Mouse (Mus musculus): ENCODE measurements around the gene Dhrs7. TPM values are rescaled to one million over a fixed set of nuclear protein-coding genes. Genes with fewer than 3 reads are reported as not detected.
A peak's percentile ranks its signal among the peaks of the same experiment; 100 is the strongest.
"Not testable (repeated sequence)": the region's sequence is repeated elsewhere in the genome, so short reads cannot be mapped to it uniquely, and the experiment has no call there.

Dhrs7 gene
- total RNA-seq (2022) = 10 to 100 TPM; 51.7 to 53.6 (median 53.1) TPM

- DNase-seq (ENCODE audit: low spot score in 2 of 2) = peak; percentile 63 to 83
Observed at GRCm38 (mm10) chr12:72664735-72665337, at the start of gene Dhrs7. TSS of gene Dhrs7 (minus strand) at chr12:72664909.

GRCm38 (mm10) chr12:72709981-72710380 lies 45.3 kb upstream of the Dhrs7 start:
- no peak for DNase-seq (ENCODE audit: low spot score in 2 of 2)

GRCm38 (mm10) chr12:72704068-72704467 lies 39.4 kb upstream of the Dhrs7 start:
- no peak for DNase-seq (ENCODE audit: low spot score in 2 of 2)

- no peak for DNase-seq (ENCODE audit: low spot score in 2 of 2)
Observed at GRCm38 (mm10) chr12:72700013-72700412, 35.3 kb upstream of the Dhrs7 start.

- DNase-seq (ENCODE audit: low spot score in 2 of 2) = no peak
Observed at GRCm38 (mm10) chr12:72694901-72695463, 30.3 kb upstream of the Dhrs7 start.

GRCm38 (mm10) chr12:72694438-72694837 lies 29.7 kb upstream of the Dhrs7 start:
- DNase-seq (ENCODE audit: low spot score in 2 of 2) = no peak

- no peak for DNase-seq (ENCODE audit: low spot score in 2 of 2)
Observed at GRCm38 (mm10) chr12:72693895-72694294, 29.2 kb upstream of the Dhrs7 start.

- DNase-seq (ENCODE audit: low spot score in 2 of 2) = not testable (repeated sequence)
Observed at GRCm38 (mm10) chr12:72688281-72688680, 23.6 kb upstream of the Dhrs7 start.

GRCm38 (mm10) chr12:72687741-72688140 lies 23.0 kb upstream of the Dhrs7 start:
- not testable (repeated sequence) for DNase-seq (ENCODE audit: low spot score in 2 of 2)

- not testable (repeated sequence) for DNase-seq (ENCODE audit: low spot score in 2 of 2)
Observed at GRCm38 (mm10) chr12:72686566-72686965, 21.9 kb upstream of the Dhrs7 start.

GRCm38 (mm10) chr12:72683612-72684011 lies 18.9 kb upstream of the Dhrs7 start:
- no peak for DNase-seq (ENCODE audit: low spot score in 2 of 2)

- DNase-seq (ENCODE audit: low spot score in 2 of 2) = no peak
Observed at GRCm38 (mm10) chr12:72682511-72683282, 18.0 kb upstream of the Dhrs7 start.

GRCm38 (mm10) chr12:72681919-72682318 lies 17.2 kb upstream of the Dhrs7 start:
- DNase-seq (ENCODE audit: low spot score in 2 of 2) = no peak

GRCm38 (mm10) chr12:72679635-72680034 lies 14.9 kb upstream of the Dhrs7 start:
- DNase-seq (ENCODE audit: low spot score in 2 of 2) = no peak

- no peak for DNase-seq (ENCODE audit: low spot score in 2 of 2)
Observed at GRCm38 (mm10) chr12:72674820-72675219, 10.1 kb upstream of the Dhrs7 start.

- DNase-seq (ENCODE audit: low spot score in 2 of 2) = no peak
Observed at GRCm38 (mm10) chr12:72674079-72674797, 9.5 kb upstream of the Dhrs7 start.

- DNase-seq (ENCODE audit: low spot score in 2 of 2) = no peak
Observed at GRCm38 (mm10) chr12:72671516-72672135, 6.9 kb upstream of the Dhrs7 start.

- no peak for DNase-seq (ENCODE audit: low spot score in 2 of 2)
Observed at GRCm38 (mm10) chr12:72670921-72671320, 6.2 kb upstream of the Dhrs7 start.

GRCm38 (mm10) chr12:72667868-72668469 lies 3.3 kb upstream of the Dhrs7 start:
- no peak for DNase-seq (ENCODE audit: low spot score in 2 of 2)

- no peak for DNase-seq (ENCODE audit: low spot score in 2 of 2)
Observed at GRCm38 (mm10) chr12:72666015-72666414, 1.3 kb upstream of the Dhrs7 start.
